Mouse (Mus musculus) right cerebral cortex, postnatal 4 days (tissue): ENCODE measurements around the gene Eef2kmt.
"Not testable (repeated sequence)": the region's sequence is repeated elsewhere in the genome, so short reads cannot be mapped to it uniquely, and the experiment has no call there.

Experiments used
- DNase-seq: peaks from one replicate; pipeline ENCODE4 v3.0.0-alpha.2; 2022

Eef2kmt gene

DNA sequence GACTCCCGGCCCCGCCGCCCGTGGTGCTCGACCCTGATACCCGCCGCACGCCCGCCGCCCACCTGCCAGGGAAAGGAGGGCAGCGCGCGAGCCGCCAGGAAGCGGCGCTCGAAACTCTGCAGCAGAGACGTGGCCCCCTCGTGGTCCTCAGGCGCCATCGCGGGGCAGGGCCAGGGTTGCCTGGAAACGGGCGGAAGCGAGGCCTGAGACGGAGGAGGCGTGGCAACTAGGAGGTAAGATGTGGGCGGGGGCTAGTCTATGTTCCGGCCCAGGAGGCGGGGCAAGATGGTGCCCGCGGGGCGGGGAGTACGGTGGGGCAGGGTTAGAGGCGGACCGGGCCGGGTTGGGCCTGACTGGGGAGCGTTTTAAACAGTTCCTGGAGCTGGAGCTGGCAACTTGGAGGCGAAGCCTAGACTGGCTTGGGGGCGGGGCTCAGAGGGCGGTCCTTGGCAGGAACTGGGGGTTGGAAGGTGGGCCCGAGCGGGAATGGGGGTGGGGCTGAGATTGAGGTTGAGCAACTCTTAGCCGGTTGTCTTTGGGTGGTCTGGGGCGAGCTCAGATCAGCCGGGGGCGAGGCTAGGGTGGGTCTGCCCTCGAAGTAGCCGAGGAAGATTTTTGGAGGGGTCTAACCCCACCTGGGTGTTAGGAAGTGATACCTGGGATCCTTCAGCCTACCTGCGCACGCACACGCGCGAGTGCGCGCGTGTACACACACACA, at the start of gene Eef2kmt:
Gene Eef2kmt (minus strand): TSS at position 205 of the 718 bp plus-strand sequence.
- peak; percentile 95 for DNase-seq

DNA sequence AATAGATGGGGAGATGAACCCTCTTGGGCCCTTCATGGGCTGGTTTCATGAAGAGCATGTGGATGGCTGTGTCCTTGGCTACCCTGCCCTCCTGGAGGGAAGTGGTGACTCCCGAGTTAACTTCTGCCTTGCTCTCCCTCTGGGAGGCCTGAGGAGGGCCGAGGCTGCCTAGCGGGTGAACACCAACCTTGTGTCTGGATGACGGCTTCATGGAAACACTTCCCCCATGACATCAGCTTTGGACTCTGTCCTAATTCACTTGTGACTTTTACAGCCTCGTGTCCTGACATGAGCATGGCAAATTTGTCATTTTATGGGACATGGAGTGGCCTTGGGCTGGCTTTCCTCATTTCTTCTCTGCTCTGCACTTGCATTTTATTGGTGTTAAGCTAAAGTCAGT, 39.5 kb upstream of the Eef2kmt start:
- no peak for DNase-seq

DNA sequence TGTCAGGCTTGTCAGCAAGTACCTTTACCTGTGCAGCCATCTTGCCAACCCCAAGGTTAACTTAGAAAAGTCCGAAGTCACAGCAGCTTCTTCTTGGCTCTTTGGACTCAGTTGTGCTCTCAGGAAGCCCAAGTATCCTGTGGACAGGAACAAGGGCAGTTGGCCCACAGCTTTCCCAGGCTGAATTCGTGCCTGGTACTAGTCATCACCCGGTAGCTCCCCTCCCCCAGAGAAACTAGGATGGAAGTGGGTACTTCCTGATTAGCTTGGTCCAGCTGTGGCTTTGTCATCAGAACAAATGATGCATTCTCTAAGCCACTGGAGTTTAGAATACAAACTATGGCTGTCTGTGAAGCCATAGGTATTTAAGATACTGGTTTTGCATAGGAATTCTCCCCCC, 29.6 kb upstream of the Eef2kmt start:
- no peak for DNase-seq

DNA sequence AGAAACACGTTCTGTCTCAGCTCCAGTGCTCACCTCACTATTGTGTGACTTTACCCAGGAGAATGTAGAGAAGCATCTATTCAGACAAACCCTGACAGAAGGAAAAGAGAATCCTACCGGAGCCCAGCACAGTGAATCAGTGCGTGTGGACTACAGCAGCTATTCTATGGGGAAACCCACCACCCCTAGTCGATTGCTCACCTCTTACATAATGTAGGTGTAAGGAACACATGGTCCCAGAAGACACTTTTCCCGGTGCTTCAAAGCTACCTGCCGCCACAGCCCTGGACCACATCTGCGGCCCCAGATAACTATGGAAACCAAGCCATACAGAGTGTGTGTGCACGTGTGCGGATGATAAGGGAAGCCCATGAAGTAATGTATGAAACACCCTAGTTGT, 26.9 kb upstream of the Eef2kmt start:
- DNase-seq = no peak

DNA sequence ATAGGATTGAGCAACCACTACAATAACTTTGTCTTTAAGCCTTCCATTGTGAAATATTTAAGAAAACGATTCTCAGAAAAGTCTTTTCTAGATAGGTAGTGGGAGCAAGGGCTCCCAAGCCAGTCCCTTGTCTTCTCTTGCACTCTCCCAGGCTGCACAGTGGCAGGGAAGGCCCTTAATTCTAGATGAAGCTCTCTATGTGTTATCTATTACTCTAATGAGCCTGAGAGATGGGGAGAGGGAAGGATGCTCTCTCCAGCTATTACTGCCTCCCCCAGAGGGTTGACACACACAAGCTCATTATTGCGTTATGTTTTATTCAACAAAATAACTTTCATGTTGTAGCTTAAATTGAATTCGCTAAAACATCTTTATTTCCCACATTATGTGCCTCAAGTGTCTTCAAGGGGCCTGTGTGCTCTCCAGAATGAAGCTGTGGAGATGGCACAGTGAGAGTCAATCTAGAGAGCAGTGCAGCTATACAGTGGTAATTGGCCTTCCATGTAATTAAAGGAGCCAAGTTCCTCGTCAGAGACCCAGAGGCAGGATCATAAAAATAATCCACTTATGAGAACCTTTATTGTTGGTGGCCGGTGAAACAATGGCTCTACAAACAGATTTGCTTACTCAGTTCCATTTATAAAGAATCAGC, 23.9 kb upstream of the Eef2kmt start:
- no peak for DNase-seq

DNA sequence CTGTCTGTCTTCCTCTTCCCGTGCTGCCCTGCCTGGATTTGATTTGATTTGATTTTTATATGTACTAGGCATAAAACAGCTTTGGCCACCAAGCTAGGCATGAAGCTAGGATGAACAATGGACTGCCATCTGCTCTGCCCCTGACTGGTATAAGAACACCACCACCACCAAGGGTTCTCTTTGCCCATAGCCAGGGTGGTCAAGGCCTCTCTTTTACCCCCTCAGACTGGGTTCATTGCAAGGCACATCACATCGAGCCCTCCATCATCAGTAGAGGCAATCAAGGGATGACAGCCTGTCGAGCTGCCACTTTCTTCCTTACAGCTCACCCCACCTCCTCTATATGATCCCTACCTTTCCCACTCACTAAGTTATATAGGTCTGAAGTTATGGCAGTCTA, 16.6 kb upstream of the Eef2kmt start:
- no peak for DNase-seq

DNA sequence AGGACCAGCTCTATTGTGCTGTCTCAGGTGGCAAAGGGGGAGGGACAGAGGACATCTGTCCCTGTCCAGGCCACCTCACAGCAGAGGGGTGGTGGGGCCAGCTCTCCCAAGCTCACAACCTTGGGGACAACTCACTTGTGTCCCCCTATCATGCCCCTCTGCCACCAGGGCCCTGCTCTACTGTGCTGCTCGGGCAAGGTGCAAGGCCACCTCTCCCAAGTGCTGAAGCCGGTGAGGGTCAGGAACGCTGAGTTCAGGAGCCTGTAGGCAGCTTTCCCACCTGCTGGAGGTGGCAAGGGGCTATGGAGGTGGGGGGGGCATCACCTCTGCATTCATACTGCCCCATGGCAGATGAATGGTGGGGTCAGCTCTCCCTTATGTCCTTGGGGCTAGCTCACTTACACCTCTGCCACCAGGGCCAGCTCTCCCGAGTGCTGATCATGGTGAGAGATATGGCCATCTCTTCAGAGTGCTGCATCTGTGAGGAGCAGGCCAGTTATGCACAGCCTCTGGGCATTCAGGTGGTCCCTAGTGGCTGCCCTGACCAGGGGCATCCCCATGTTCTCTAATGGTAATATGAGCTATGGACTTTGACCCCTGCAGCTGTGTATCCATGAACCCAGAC, 15.7 kb upstream of the Eef2kmt start:
- no peak for DNase-seq

DNA sequence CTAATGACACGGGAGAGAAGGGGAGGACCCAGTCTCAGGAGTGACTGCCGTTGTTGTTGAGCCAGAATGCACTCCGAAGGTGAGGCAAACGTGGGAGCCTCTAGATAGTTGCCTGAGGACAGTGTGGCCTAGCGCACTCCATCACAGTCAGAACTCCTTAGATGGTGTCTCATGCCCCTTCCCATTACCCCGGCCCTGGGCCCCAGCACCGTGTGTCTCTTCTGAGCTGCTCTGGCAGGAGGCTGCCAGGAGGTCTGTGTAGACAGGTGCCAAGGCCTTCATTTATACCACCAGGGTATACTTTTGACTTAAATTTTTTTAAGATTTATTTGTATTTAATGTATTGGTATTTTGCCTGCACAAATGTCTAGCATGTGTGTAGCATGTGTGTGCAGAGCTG, 8.1 kb upstream of the Eef2kmt start:
- DNase-seq = no peak

DNA sequence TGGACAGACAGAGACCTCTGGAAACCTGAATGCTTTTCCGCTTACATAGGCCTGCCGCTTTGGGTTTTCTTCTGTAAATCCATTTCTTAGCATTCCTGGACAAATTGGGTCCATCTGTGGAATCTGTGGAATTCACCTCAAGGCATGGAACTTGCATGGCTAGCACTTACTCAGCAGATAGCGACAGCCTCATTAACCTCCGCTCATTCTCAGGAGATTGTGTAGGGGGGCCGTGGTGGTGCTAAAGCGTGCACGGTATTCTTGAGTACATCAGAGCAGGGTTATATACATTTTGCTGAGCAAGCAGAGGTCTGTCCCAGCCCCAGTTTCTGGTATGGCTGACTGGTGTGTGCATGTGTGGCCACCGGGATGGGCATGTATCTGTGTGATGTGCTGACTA, 7.4 kb upstream of the Eef2kmt start:
- DNase-seq = no peak

DNA sequence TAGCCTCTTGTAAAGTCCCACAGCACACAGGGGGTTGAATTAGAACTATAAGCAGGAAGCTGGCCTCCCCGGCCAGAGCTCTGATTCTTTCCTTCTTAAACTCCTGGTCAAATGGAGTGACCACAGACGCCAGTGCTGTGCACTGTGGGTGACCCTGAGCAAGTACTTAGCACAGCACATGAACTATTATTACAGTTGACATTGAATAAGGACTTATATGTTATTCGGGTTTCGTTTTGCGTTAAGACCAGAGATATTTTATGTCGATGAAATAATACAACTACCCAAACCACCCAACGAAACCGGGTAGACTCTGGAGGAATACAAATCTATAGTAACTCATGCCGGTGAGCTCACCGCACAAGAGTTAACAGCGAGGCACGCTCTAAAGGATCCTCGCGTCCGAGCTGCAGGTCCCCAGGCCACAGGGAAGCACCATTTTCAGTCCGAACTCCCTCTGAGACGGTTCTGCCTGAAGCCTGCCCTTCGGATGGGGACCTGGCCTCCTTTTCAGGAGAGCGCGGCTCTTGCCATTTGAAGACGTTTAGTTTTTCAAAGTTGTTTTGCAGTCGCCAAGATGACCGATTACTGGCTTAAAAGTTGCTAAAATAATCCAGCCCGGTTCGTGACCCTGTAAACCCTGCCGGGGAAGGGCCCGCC, 572 bp downstream of the Eef2kmt start:
- no peak for DNase-seq

DNA sequence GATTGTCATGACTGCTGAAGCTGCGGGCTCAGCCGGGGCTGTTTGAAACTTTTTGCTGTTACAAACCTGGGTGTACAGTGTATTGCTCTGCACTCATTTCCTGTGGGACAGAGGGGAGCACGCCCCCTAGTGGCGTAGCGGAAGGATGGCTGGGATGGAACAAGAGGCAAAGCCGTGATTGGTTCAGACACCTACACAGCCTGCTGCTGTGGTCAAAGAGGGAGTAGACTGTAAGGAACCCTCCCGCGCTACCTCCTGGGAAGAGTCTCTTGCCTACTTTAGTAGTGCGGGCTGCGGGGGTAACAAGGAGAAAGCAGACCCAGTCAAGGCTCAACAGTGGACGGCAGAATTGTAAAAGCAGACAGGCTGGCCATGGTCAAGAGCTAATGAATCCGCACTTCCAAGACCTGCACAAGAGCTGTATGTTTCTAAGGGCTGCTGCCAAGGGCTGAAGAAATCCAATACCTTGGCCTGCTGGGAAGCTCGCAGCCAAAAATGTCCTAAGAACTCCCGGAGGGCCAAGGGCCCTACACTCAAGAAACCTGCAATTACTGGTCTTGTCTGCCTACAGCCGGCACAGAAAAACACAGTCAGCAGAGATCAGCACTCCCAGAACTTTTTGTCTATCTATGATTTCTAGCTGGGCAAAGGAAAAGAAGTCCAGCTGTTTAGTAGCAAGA, 1.3 kb downstream of the Eef2kmt start:
- DNase-seq = peak; percentile 55

DNA sequence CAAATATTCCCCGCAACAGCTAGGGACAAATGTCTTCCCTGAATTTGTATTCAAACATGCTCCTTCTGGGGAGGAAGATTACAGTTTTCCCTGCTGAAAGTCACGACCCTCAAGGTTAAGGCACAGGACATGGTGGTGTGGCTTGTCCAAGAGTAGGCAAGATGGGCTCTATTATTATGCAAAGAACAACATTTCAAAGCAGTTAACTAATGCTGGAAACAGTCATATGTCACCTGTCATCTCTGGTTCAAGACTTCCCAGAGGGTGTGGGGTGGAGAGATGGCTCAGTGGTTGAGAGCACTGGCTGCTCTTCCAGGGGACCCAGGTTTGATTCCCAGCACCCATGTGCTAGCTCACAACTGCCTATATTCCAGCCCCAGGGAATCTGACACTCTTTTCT, 3.5 kb downstream of the Eef2kmt start:
- no peak for DNase-seq

DNA sequence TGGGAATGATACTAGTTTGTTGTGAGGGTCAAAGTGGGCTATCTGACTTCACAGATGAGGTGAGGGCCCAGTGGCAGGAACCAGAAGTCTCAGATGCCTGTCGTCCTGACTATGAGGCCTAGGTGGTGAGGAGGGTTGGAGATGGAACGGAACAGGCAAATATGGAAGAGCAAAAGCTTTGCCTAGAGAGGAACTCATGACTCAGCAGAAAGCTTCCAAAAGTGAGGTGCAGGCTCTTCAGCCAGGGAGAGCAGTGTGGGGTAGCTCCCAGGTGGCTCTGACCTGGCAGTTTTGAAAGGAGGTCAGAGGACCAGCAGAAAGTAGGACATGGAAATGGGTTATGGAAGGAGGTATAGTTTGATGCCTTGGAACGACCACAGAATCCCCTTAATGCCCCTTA, 4.9 kb downstream of the Eef2kmt start:
- DNase-seq = no peak

DNA sequence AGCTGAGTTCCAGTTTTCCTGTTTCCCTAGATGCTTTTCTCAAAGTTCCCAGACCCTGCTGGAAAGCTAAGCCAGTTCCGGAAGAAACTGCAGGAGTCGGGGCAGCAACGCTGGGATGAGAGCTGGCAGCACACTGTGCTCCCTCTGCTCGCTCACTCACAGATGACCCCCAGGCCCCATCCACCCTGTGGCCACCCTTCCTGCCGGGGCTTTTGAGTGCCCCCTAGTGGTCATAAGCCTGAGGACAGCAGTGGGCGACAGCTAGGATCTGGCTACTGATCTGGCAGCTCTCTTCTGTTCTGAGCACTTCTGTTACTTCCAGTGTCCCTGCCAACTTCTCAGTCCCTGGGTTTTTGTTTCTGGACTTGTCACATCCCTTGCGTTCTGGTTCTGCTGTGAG, 11.4 kb downstream of the Eef2kmt start:
- DNase-seq = peak; percentile 41

DNA sequence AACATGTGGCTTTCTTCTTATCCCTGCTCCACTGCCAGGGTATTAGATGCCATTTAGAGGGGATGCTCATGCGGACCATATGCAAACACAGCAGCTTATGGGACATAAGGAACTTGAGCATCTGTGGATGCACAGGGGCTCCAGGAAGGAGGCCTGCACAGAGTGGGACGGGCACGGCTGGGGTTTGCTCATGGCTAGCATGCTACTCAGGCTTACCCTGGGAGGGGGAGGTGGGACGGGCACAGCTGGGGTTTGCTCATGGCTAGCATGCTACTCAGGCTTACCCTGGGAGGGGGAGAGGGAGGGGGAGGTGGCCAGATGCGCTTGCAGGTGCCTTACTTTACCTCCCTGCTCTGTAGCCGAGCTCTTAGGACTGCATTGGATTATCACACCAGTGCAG, 12.9 kb downstream of the Eef2kmt start:
- no peak for DNase-seq

DNA sequence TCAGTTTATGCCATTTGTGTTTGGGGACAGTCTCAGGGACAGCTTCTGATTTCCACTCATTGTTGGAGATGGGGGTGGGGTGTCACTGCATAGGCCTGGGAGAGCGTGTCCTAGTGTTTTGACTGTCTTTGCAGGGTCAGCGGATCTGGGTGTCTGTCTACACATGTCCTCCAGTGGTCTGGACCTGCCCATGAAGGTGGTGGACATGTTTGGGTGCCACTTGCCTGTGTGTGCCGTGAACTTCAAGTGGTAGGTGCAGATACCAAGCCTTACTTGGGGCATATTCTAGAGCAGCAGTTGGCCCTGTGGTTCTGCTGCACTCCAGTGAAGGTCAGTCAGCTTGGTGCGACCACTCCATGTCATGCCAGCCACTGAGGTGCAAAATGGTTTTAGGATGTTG, 13.4 kb downstream of the Eef2kmt start:
- DNase-seq = no peak

DNA sequence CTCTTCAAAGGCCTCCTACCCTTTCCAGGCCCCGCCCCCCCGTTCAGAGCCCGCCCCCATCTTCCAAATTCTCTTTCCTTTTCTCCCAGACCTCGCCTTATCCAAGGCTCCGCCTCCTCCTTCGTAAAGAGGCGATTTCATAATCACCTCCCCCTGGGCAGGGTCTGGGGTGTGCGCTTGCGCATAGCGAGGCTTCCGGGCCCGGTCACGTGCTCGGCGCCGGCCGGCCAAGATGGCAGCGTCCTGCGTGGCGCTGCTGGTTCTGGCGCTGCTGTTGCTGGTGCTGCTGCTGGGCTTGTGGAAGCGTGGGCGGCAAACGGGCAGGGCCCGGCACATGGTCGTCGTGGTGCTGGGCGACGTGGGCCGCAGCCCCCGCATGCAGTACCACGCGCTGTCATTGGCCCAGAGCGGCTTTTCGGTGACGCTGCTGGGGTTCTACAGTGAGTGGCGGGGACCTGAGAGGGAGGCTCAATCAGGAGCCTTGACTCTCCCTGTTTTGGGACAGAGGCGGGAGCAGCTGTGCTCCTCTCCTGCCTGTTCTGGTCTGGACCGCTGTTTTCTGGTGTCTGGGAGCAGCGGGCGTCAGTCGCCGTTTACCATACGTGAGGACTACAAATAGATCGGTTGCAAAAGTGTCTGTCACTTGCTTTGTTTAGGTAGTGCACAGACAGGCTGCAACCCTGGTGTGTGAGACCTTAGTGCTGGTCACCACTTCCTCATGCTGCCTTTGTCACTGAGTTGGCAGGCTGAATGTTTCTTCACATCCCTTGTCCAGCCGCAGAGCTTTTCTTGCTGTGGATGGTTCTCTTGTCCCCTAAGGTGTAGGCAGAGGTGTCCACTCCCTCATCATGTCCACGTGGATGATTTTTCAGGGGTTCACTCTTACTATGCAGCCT, 22.1 kb downstream of the Eef2kmt start, which contains the start of gene Alg1:
Gene Alg1 (plus strand): TSS at position 204 of the 896 bp plus-strand sequence.
- DNase-seq = peak; percentile 94

DNA sequence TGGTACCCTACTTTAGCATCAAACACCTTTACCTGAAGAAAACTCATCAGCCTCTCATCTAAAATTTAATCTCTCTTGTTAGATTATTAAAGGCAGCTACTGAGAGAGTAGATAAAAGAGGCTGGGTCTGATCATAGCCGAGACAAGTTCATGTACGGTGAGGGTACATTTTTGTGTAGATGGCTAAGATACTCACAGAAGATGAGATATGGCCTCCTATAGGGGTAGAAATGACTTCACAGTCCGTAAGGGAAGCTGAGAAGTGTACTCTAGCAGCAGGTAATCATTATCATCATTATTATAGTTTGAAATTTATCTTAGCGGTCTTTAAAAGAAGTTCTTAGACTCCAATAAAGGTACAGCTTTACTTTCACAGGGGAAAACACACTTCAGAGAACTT, 22.8 kb downstream of the Eef2kmt start:
- DNase-seq = no peak

DNA sequence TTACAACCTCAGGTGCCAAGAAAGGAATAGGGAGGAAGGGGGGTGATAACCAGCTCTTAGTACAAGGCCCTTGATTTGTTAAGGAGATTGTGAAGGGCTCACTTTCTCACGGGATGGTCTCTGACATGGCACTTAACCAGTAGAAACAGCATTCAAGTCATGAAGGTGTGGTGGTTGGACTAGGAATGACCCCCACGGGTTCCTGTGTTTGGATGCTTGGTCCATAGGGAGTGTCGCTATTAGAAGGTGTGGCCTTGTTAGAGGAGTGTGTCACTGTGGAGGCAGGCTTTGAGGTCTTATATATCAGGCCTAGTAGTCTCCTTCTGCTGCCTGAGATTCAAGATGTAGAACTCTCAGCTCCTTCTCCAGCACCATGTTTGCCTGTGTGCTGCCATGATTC, 27.7 kb downstream of the Eef2kmt start:
- DNase-seq = not testable (repeated sequence)

DNA sequence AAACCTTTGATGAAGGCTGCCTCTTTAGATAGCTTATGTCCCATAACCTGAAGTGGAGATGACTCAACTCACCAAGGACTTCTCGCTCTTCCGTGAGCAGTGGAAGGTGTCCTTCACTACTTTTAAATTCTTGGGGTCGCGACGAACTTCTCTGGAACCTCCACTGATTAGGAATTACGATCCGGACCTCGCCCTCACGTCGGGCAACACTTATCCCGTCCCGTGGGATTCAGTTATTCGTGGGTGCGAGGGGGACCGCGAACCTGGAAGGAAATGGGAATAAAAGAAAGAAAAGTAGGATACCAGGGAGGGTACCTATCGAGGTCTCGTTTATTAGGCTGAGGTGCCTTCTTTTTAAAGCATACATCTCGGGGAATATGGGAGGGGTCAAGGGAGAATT, 28.3 kb downstream of the Eef2kmt start:
- not testable (repeated sequence) for DNase-seq

DNA sequence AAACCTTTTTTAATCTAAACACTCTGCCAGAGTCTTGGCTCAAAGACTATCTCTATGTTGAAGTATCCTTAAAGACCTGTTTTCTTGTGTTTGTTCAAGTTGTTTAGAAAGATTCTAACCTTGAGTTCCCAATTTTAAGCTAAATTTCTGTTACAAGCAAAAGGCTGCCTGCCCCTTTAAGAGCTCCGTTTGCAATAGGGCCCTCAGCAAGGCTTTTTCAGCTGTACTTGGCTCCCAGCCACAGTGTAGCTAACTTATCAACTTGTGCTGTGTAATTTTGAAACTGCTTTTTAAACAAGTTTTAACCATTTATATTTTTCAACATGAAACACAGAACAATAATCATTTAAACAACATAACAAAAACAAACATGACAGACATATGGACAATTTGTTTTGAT, 29.2 kb downstream of the Eef2kmt start:
- DNase-seq = not testable (repeated sequence)

DNA sequence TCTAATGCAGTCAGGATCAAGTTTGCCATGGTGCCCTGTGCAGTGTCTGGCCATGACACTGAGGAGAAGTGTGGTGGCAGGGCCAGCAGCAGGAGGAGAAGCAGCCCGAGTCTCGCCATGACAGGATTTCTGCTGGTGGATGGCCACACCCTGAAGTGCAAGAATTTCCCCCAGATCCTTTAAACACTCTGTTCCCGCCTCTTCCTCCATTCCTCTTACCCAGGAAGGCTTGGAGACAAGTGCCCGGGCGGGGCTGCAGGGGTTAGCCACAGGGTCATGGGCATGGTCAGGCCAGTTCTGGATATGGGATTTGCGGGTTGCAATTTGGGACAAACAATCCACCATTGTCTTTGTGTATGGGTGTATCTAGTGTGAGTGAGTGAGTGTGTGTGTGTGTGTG, 33.6 kb downstream of the Eef2kmt start, which contains the start of gene AU021092:
Gene AU021092 (minus strand): TSS at position 160 of the 400 bp plus-strand sequence.
- no peak for DNase-seq
